Mouse (Mus musculus) olfactory bulb, adult 2 months (tissue): ENCODE measurements around the gene Trio.

Experiments used
- CTCF ChIP-seq: fragments of 200-500 bp; IDR thresholded peaks from 2 replicates; pipeline ENCODE4 v1.5.1; 2012; ENCODE audit warnings: low read depth, mild to moderate bottlenecking, low read length, moderate library complexity; ENCODE audit not compliant: insufficient read depth
- POLR2A ChIP-seq: fragments of 200-500 bp; IDR thresholded peaks from 2 replicates; pipeline ENCODE4 v1.6.1; 2012; ENCODE audit warnings: mild to moderate bottlenecking, low read depth, low read length, moderate library complexity; ENCODE audit not compliant: insufficient read depth

- TF ChIP-seq CTCF (no peak), POLR2A (no peak)
Observed at GRCm38 (mm10) chr15:27831646-27832045, 194.0 kb downstream of the Trio start.
